ENCODE assay signal across 10 mouse cellular contexts in the genomic region with DNA sequence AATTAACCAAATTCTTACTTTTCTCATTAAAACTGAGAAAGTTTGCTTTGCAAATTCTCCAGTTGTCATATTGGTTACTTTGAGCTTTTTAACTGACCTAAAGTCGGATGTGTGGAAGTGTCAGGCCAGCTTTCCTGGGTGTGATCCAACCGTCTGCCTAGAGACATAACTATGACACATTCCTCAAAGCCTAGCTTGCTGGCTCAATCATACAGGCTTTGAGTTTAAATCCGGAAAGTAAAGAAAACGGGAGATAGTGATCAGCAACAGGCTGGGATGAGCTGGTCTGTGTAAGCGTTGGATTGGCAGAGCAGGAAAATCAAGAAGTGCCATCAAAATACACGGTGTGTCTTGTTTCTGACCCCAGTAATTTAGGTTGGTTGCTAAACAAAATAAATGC.
DNase-seq lines count a peak whose midpoint lies in the region; ATAC-seq lines count a peak whose summit lies in the region.
"Had no signal": no experiment of that assay in that cellular context is flagged by ENCODE, and none has a peak within 500 bp of the region (broad histone marks: within the 10 kb centered on the region; RNA-seq: fewer than 3 reads in every experiment).

No protein-coding gene starts in this region.

- intact Hi-C loops in gastrocnemius, postnatal 36 days (cut with DNase I) = no loop called here
- intact Hi-C loops in heart, postnatal 10 days (cut with DNase I) = loop anchor here (5.0 kb wide), 1 partner anchor 91 kb away; a partner anchor contains a TSS

- peak; percentile 16 for DNase-seq in gastrocnemius, postnatal 10 days
- no peak for DNase-seq in gastrocnemius, postnatal 36 days
- DNase-seq in heart, postnatal 10 days = peak; percentile 69 to 71
- DNase-seq in lung, postnatal 10 days = peak; percentile 38
- no peak for DNase-seq in layer of hippocampus, adult 9-10 months (ENCODE audit: low spot score)
- no peak for DNase-seq in ovary, postnatal 36 days (ENCODE audit: low spot score)
- DNase-seq in urinary bladder, adult 2 months (ENCODE audit: low spot score) = no peak
- DNase-seq: thymus, postnatal 4 days had no signal

- ATAC-seq in common myeloid progenitor, adult 5-6 weeks (replicated peaks; ENCODE audit: low read depth, poor library complexity, severe bottlenecking) = peak; percentile 18; the same call in 1 of the 2 replicates
- ATAC-seq: midbrain, embryonic 15.5 days had no signal

Comparison
In these comparisons a context has a peak if more than half of its experiments do, and no peak if none do; other contexts are left out.
1. DNase-seq: peak in gastrocnemius, postnatal 10 days (single experiment), heart, postnatal 10 days (2 of 2) and lung, postnatal 10 days (single experiment); none in gastrocnemius, postnatal 36 days (0 of 2), layer of hippocampus, adult 9-10 months (single experiment), ovary, postnatal 36 days (single experiment) and urinary bladder, adult 2 months (single experiment).